Mouse (Mus musculus): ENCODE results near the gene Oxct1.

Gene Oxct1

GRCm38 (mm10) chr15:4119962-4120361, 93.8 kb downstream of the Oxct1 start:
- no peak for DNase-seq (ENCODE audit: low read depth, low spot score)

- no peak for DNase-seq (ENCODE audit: low read depth, low spot score)
These were observed 98.5 kb downstream of the Oxct1 start for GRCm38 (mm10) chr15:4124648-4125047.

- DNase-seq (ENCODE audit: low read depth, low spot score) = peak; percentile 62
These were observed 112.3 kb downstream of the Oxct1 start for GRCm38 (mm10) chr15:4138524-4138923.

- no peak for DNase-seq (ENCODE audit: low read depth, low spot score)
These were observed 113.3 kb downstream of the Oxct1 start for GRCm38 (mm10) chr15:4139516-4139915.

GRCm38 (mm10) chr15:4145352-4145751, 119.2 kb downstream of the Oxct1 start:
- no peak for DNase-seq (ENCODE audit: low read depth, low spot score)

GRCm38 (mm10) chr15:4147700-4148099, 121.5 kb downstream of the Oxct1 start:
- DNase-seq (ENCODE audit: low read depth, low spot score) = no peak

GRCm38 (mm10) chr15:4148649-4149389, 122.6 kb downstream of the Oxct1 start:
- no peak for DNase-seq (ENCODE audit: low read depth, low spot score)

GRCm38 (mm10) chr15:4154646-4155045, 128.5 kb downstream of the Oxct1 start:
- no peak for DNase-seq (ENCODE audit: low read depth, low spot score)

- no peak for DNase-seq (ENCODE audit: low read depth, low spot score)
These were observed 141.8 kb downstream of the Oxct1 start for GRCm38 (mm10) chr15:4167946-4168345.

- no peak for DNase-seq (ENCODE audit: low read depth, low spot score)
These were observed 145.4 kb downstream of the Oxct1 start for GRCm38 (mm10) chr15:4171600-4171999.

GRCm38 (mm10) chr15:4197913-4198312, 171.7 kb downstream of the Oxct1 start:
- DNase-seq (ENCODE audit: low read depth, low spot score) = no peak

Data from retina, postnatal 7 days (tissue).